Mouse (Mus musculus) embryonic fibroblast, embryonic 13.5 days (primary cell): ENCODE results near the gene Prdm15.

ENCODE experiments used
- CTCF ChIP-seq: IDR thresholded peaks from 2 replicates; pipeline ENCODE4 v1.5.1; 2011; ENCODE audit warnings: mild to moderate bottlenecking, control low read depth, low read length, moderate library complexity, borderline replicate concordance; ENCODE audit not compliant: insufficient read depth
- POLR2A ChIP-seq: IDR thresholded peaks from 2 replicates; pipeline ENCODE4 v1.6.1; 2011; ENCODE audit warnings: low read depth, mild to moderate bottlenecking, control low read depth, low read length, moderate library complexity

DNA sequence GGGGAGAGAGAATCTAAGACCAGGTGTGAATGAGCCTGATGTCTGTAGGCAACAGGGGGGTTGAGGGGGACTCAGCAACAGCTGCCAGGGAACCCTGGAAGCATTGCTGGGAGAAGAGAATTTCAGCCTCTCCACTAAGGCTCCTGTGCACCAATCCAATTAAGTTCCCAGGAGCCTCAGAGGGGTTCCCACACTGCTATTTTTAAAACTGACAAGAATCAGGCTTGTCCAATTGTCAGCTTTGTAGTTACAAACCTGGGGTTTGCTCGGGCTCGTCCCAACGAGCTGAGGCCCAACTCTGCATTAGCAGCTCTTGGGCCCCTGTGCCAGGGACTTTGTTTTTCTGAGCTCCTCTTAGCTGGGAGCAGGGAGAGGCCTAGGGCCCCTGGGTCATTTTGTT, 92.0 kb downstream of the Prdm15 start:
- TF ChIP-seq POLR2A (no peak), CTCF (no peak)
